Comparison of ENCODE assay signal across 10 mouse cellular contexts in the genomic region with DNA sequence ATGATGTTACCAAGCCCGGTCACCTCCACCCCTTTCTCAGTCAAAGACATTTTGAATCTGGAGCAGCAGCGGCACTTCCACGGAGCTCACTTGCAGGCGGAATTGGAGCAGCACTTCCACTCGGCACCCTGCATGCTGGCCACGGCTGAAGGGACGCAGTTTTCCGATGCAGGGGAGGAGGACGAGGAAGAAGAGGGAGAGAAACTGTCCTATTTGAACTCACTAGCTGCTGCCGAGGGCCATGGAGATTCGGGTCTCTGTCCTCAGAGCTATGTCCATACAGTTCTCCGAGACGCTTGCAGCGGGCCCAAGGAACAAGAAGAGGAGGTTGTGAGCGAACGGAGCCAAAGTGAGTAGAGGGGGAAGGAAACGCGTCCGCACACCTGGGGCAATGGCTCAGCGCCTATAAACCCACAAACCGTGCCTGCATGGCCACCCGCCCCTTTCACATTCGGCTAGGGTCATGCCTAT. TPM values are rescaled to one million over a fixed set of nuclear protein-coding genes. Genes with fewer than 3 reads are reported as not detected.
A peak's percentile ranks its signal among the peaks of the same experiment; 100 is the strongest.
DNase-seq lines count a peak whose midpoint lies in the region; ATAC-seq lines count a peak whose summit lies in the region.
"Had no signal": no experiment of that assay in that cellular context is flagged by ENCODE, and none has a peak within 500 bp of the region (broad histone marks: within the 10 kb centered on the region; RNA-seq: fewer than 3 reads in every experiment).

No protein-coding gene starts in this region.

- H3K4me2 ChIP-seq in kidney, embryonic 15.5 days, result peak overlapping the region; percentile 27; the same call in 1 of the 2 replicates
- no peak overlapping the region; the same call in 1 of the 2 replicates for H3K4me2 ChIP-seq in embryonic facial prominence, embryonic 15.5 days (replicated peaks)
- peak overlapping the region; percentile 85 for H3K4me2 ChIP-seq in intestine, embryonic 15.5 days (replicated peaks)
- peak overlapping the region; percentile 32 for H3K4me2 ChIP-seq in neural tube, embryonic 11.5 days (ENCODE audit: low read depth)
- H3K4me2 ChIP-seq: neural tube, embryonic 13.5 days had no signal

- no peak overlapping the region for H3K27ac ChIP-seq in kidney, embryonic 15.5 days
- H3K27ac ChIP-seq in embryonic facial prominence, embryonic 15.5 days (replicated peaks), result no peak overlapping the region
- peak overlapping the region; percentile 62 for H3K27ac ChIP-seq in intestine, embryonic 15.5 days
- H3K27ac ChIP-seq in neural tube, embryonic 11.5 days (ENCODE audit: low read depth, low read length), result no peak overlapping the region
- H3K27ac ChIP-seq: left cerebral cortex, adult 2 months; neural tube, embryonic 13.5 days had no signal

- H3K4me3 ChIP-seq in kidney, embryonic 15.5 days (replicated peaks), result peak overlapping the region; percentile 15
- peak overlapping the region; percentile 27 for H3K4me3 ChIP-seq in embryonic facial prominence, embryonic 15.5 days (replicated peaks)
- peak overlapping the region; percentile 52 for H3K4me3 ChIP-seq in intestine, embryonic 15.5 days (replicated peaks)
- H3K4me3 ChIP-seq in neural tube, embryonic 11.5 days (ENCODE audit: low read depth, low read length), result peak overlapping the region; percentile 13; the same call in 1 of the 2 replicates
- H3K4me3 ChIP-seq: left cerebral cortex, adult 2 months; neural tube, embryonic 13.5 days had no signal

- H3K9me3 ChIP-seq in kidney, embryonic 15.5 days (replicated peaks), result no peaks in the 10 kb centered on the region
- no peaks in the 10 kb centered on the region for H3K9me3 ChIP-seq in embryonic facial prominence, embryonic 15.5 days (replicated peaks)
- no peaks in the 10 kb centered on the region for H3K9me3 ChIP-seq in intestine, embryonic 15.5 days
- no peaks in the 10 kb centered on the region for H3K9me3 ChIP-seq in neural tube, embryonic 11.5 days (ENCODE audit: control insufficient read depth, low read length)
- H3K9me3 ChIP-seq: neural tube, embryonic 13.5 days had no signal

- no peak for ATAC-seq in kidney, embryonic 15.5 days (replicated peaks; ENCODE audit: low FRiP score)
- no peak for ATAC-seq in embryonic facial prominence, embryonic 15.5 days (ENCODE audit: insufficient number of reproducible peaks, low FRiP score, low TSS enrichment, low read depth)
- ATAC-seq in intestine, embryonic 15.5 days, result no peak; the same call in 1 of the 2 replicates
- no peak for ATAC-seq in neural tube, embryonic 11.5 days (ENCODE audit: insufficient read depth, low FRiP score, low TSS enrichment)

- no peaks in the 10 kb centered on the region for H3K36me3 ChIP-seq in kidney, embryonic 15.5 days
- H3K36me3 ChIP-seq in embryonic facial prominence, embryonic 15.5 days, result no peaks in the 10 kb centered on the region
- no peaks in the 10 kb centered on the region for H3K36me3 ChIP-seq in intestine, embryonic 15.5 days
- H3K36me3 ChIP-seq in neural tube, embryonic 11.5 days (ENCODE audit: control insufficient read depth, insufficient read depth, low read length), result no peaks in the 10 kb centered on the region
- H3K36me3 ChIP-seq: neural tube, embryonic 13.5 days had no signal

- H3K4me1 ChIP-seq in kidney, embryonic 15.5 days, result peaks cover 39% of the 10 kb centered on the region
- peaks cover 48% of the 10 kb centered on the region for H3K4me1 ChIP-seq in embryonic facial prominence, embryonic 15.5 days
- peaks cover 15% of the 10 kb centered on the region; the same call in 1 of the 2 replicates for H3K4me1 ChIP-seq in intestine, embryonic 15.5 days (replicated peaks)
- H3K4me1 ChIP-seq in neural tube, embryonic 11.5 days (ENCODE audit: control insufficient read depth, insufficient read depth, low read length), result peaks cover 16% of the 10 kb centered on the region

- H3K9ac ChIP-seq in kidney, embryonic 15.5 days, result no peak overlapping the region
- no peak overlapping the region for H3K9ac ChIP-seq in embryonic facial prominence, embryonic 15.5 days
- H3K9ac ChIP-seq in intestine, embryonic 15.5 days, result peak overlapping the region; percentile 62
- H3K9ac ChIP-seq in neural tube, embryonic 11.5 days (ENCODE audit: low read length), result no peak overlapping the region
- H3K9ac ChIP-seq: neural tube, embryonic 13.5 days had no signal

- WGBS in kidney, embryonic 15.5 days, result 1% methylated on average over 23 of the region's 23 CpGs
- WGBS in embryonic facial prominence, embryonic 15.5 days, result under 1% methylated on average over 23 of the region's 23 CpGs
- WGBS in intestine, embryonic 15.5 days, result under 1% methylated on average over 23 of the region's 23 CpGs
- WGBS in neural tube, embryonic 11.5 days, result under 1% methylated on average over 23 of the region's 23 CpGs

- DNase-seq in kidney, adult 11 months, result no peak
- peak; percentile 61 for DNase-seq in neural tube, embryonic 11.5 days (ENCODE audit: low spot score)
- no peak for DNase-seq in layer of hippocampus, postnatal 36 days
- no peak for DNase-seq in kidney, adult 8-10 months
- no peak for DNase-seq in adrenal gland, postnatal 10 days

- peaks cover 98% of the 10 kb centered on the region for H3K27me3 ChIP-seq in kidney, embryonic 15.5 days
- H3K27me3 ChIP-seq in embryonic facial prominence, embryonic 15.5 days, result peaks cover 93% of the 10 kb centered on the region
- H3K27me3 ChIP-seq in intestine, embryonic 15.5 days (replicated peaks), result peaks cover 32% of the 10 kb centered on the region
- H3K27me3 ChIP-seq in neural tube, embryonic 11.5 days (ENCODE audit: control insufficient read depth, insufficient read depth, low read length), result peaks cover 95% of the 10 kb centered on the region

RNA-seq across cellular contexts. Expression of gene Nkx2-3, which starts 0.4 kb away (rescaled TPM):
- polyA plus RNA-seq in kidney, embryonic 15.5 days (2015; fragmentation: Nextera tagmentation; extraction: Ambion mirVana), result 0.26 and 0.48 TPM in 2 replicates
- polyA plus RNA-seq in embryonic facial prominence, embryonic 15.5 days (2015; fragmentation: Nextera tagmentation; extraction: Ambion mirVana), result 2.7 and 3.4 TPM in 2 replicates
- 80.9 and 88.1 TPM in 2 replicates for polyA plus RNA-seq in intestine, embryonic 15.5 days (2015; fragmentation: Nextera tagmentation; extraction: Ambion mirVana)
- 0.11 and 0.41 TPM in 2 replicates for polyA plus RNA-seq in neural tube, embryonic 11.5 days (2014; fragmentation: Nextera tagmentation; extraction: Ambion mirVana)
- not detected for total RNA-seq in layer of hippocampus, postnatal 36 days (2021)
- under 1 TPM in 1 of 2 experiments, not detected in 1; 0.12 TPM for total RNA-seq in adrenal gland, postnatal 10 days (2021)
- total RNA-seq: left cerebral cortex, adult 2 months had no signal
- polyA plus RNA-seq: neural tube, embryonic 13.5 days had no signal

Comparison
In these comparisons a context has a peak if more than half of its experiments do, and no peak if none do; other contexts are left out.
1. RNA of gene Nkx2-3, which starts 0.4 kb away (polyA plus RNA-seq): 80.9 to 88.1 TPM in intestine, embryonic 15.5 days; 2.7 to 3.4 TPM in embryonic facial prominence, embryonic 15.5 days, 0.26 to 0.48 TPM in kidney, embryonic 15.5 days and 0.11 to 0.41 TPM in neural tube, embryonic 11.5 days; every median in the first group is over 10 times any median in the second.
2. Peak in every context shown above with its lines, with median percentiles within 50 percentile points of each other: H3K4me3 ChIP-seq.